In the genomic region with DNA sequence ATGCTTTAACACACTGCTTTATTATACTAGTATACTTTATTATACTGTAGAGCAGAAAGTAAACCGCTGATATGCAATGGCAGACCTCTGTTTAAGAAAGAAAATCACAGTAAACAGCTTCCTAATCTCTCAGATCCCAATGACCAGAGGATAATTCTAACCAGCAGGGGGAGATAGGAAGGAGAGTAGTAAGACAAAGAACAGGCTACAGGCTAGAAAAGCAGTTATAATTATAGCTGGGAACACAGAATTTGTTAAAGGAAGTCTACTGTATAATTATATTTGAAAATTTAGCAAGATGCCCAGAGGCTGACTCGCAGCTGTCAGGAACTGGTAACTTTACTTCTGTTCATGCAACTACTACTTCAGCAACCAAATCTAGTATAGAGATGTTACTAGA, we compare ENCODE assay signal across 9 mouse cellular contexts.
A peak's percentile ranks its signal among the peaks of the same experiment; 100 is the strongest.
DNase-seq lines count a peak whose midpoint lies in the region; ATAC-seq lines count a peak whose summit lies in the region.
"Had no signal": no experiment of that assay in that cellular context is flagged by ENCODE, and none has a peak within 500 bp of the region (broad histone marks: within the 10 kb centered on the region; RNA-seq: fewer than 3 reads in every experiment).

No protein-coding gene starts in this region.

- 75% methylated on average over 2 of the region's 2 CpGs for WGBS in midbrain, embryonic 11.5 days
- 68% methylated on average over 2 of the region's 2 CpGs for WGBS in midbrain, embryonic 13.5 days

- DNase-seq in heart, adult 8-10 months (ENCODE audit: low spot score) = peak; percentile 35
- no peak for DNase-seq in heart, postnatal 4 days
- DNase-seq in midbrain, embryonic 11.5 days (ENCODE audit: low spot score, missing footprints) = peak; percentile 86
- DNase-seq in fibroblast of lung, adult 2 months (ENCODE audit: low read depth) = peak; percentile 10
- DNase-seq in retina, postnatal 1 day = peak; percentile 61
- DNase-seq in right cerebral cortex, postnatal 25 days = no peak
- DNase-seq in right cerebral cortex, postnatal 4 days = no peak

- no peak for ATAC-seq in midbrain, embryonic 11.5 days (ENCODE audit: low FRiP score)
- no peak for ATAC-seq in midbrain, embryonic 13.5 days

- H3K36me3 ChIP-seq in midbrain, embryonic 11.5 days (ENCODE audit: control insufficient read depth, insufficient read depth, low read length) = no peaks in the 10 kb centered on the region
- H3K36me3 ChIP-seq in midbrain, embryonic 13.5 days = no peaks in the 10 kb centered on the region

- no peaks in the 10 kb centered on the region for H3K27me3 ChIP-seq in midbrain, embryonic 11.5 days (ENCODE audit: control insufficient read depth, insufficient read depth, low read length)
- no peaks in the 10 kb centered on the region for H3K27me3 ChIP-seq in midbrain, embryonic 13.5 days
- H3K27me3 ChIP-seq: megakaryocyte, embryonic 14.5 days had no signal

- H3K4me1 ChIP-seq in midbrain, embryonic 11.5 days (ENCODE audit: control insufficient read depth, insufficient read depth, low read length) = no peaks in the 10 kb centered on the region
- no peaks in the 10 kb centered on the region for H3K4me1 ChIP-seq in midbrain, embryonic 13.5 days (replicated peaks)

- H3K9me3 ChIP-seq in midbrain, embryonic 11.5 days (ENCODE audit: control insufficient read depth, low read length) = no peaks in the 10 kb centered on the region
- no peaks in the 10 kb centered on the region for H3K9me3 ChIP-seq in midbrain, embryonic 13.5 days

- no peak overlapping the region for H3K27ac ChIP-seq in midbrain, embryonic 11.5 days (ENCODE audit: low read depth, low read length)
- H3K27ac ChIP-seq in midbrain, embryonic 13.5 days = no peak overlapping the region

- H3K9ac ChIP-seq in midbrain, embryonic 11.5 days (ENCODE audit: low read length) = no peak overlapping the region
- no peak overlapping the region for H3K9ac ChIP-seq in midbrain, embryonic 13.5 days (replicated peaks)

- no peak overlapping the region for H3K4me3 ChIP-seq in midbrain, embryonic 11.5 days (ENCODE audit: low read depth, low read length)
- no peak overlapping the region for H3K4me3 ChIP-seq in midbrain, embryonic 13.5 days (replicated peaks)
- H3K4me3 ChIP-seq: megakaryocyte, embryonic 14.5 days had no signal

- no peak overlapping the region for H3K4me2 ChIP-seq in midbrain, embryonic 11.5 days
- no peak overlapping the region for H3K4me2 ChIP-seq in midbrain, embryonic 13.5 days (replicated peaks)

Comparison
In these comparisons a context has a peak if more than half of its experiments do, and no peak if none do; other contexts are left out.
1. DNase-seq: peak in heart, adult 8-10 months (single experiment), midbrain, embryonic 11.5 days (single experiment), fibroblast of lung, adult 2 months (single experiment) and retina, postnatal 1 day (single experiment); none in heart, postnatal 4 days (single experiment), right cerebral cortex, postnatal 25 days (single experiment) and right cerebral cortex, postnatal 4 days (single experiment).